In the genomic region with DNA sequence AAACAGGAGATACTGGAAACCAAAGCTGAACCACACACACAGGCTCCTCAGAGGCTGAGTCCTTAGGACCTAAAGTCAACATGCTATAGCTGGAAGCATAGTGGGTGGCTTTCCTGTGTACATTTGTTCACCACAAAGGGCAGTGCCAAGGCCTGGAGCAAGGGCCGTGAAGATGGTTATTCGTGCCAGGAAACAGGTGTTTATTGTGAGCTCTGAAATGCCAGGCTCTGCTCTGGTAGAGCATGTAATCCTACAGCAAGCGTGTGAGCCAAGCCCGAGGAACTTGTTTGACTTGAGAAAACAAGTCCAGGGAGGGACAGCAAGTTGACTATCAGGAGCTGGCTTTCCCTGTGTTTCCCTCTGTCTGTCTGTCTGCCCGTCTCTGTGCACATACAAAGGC, we compare ENCODE assay signal across 26 mouse cellular contexts. TPM values are rescaled to one million over a fixed set of nuclear protein-coding genes. Genes with fewer than 3 reads are reported as not detected.
DNase-seq lines count a peak whose midpoint lies in the region; ATAC-seq and TF ChIP-seq lines count a peak whose summit lies in the region.
"Had no signal": no experiment of that assay in that cellular context is flagged by ENCODE, and none has a peak within 500 bp of the region (broad histone marks: within the 10 kb centered on the region; RNA-seq: fewer than 3 reads in every experiment).

No protein-coding gene starts in this region.

- no peak overlapping the region for H3K27ac ChIP-seq in embryonic facial prominence, embryonic 14.5 days (replicated peaks; ENCODE audit: low read depth, low read length)
- H3K27ac ChIP-seq in embryonic facial prominence, embryonic 10.5 days (replicated peaks): no peak overlapping the region
- no peak overlapping the region for H3K27ac ChIP-seq in kidney, postnatal 0 days
- 0 out of 2 replicates have a peak overlapping the region, but pooled peaks have one; percentile 1 for H3K27ac ChIP-seq in stomach, postnatal 0 days (replicated peaks)
- no peak overlapping the region for H3K27ac ChIP-seq in thymus, adult 2 months (ENCODE audit: control insufficient read depth, insufficient read depth, low read length)
- H3K27ac ChIP-seq: embryonic facial prominence, embryonic 12.5 days; forebrain, embryonic 13.5 days; hindbrain, embryonic 10.5 days; intestine, embryonic 15.5 days; limb, embryonic 13.5 days; liver, embryonic 12.5 days; lung, embryonic 15.5 days had no signal

- 73% methylated on average over 5 of the region's 5 CpGs for WGBS in embryonic facial prominence, embryonic 14.5 days
- WGBS in embryonic facial prominence, embryonic 10.5 days: 87% methylated on average over 5 of the region's 5 CpGs
- 58% methylated on average over 5 of the region's 5 CpGs for WGBS in kidney, postnatal 0 days
- 50% methylated on average over 5 of the region's 5 CpGs for WGBS in stomach, postnatal 0 days
- WGBS in thymus, adult 2 months: 71% methylated on average over 5 of the region's 5 CpGs

- no peaks in the 10 kb centered on the region for H3K27me3 ChIP-seq in embryonic facial prominence, embryonic 14.5 days (replicated peaks; ENCODE audit: control insufficient read depth, insufficient read depth, low read length)
- H3K27me3 ChIP-seq in embryonic facial prominence, embryonic 10.5 days (replicated peaks; ENCODE audit: low read depth, poor library complexity, severe bottlenecking): no peaks in the 10 kb centered on the region
- H3K27me3 ChIP-seq in kidney, postnatal 0 days (ENCODE audit: insufficient read depth, low read length): no peaks in the 10 kb centered on the region
- H3K27me3 ChIP-seq in stomach, postnatal 0 days (ENCODE audit: control insufficient read depth, insufficient read depth, low read length): no peaks in the 10 kb centered on the region
- H3K27me3 ChIP-seq in thymus, adult 2 months (ENCODE audit: control insufficient read depth, insufficient read depth, low read length): no peaks in the 10 kb centered on the region
- H3K27me3 ChIP-seq: embryonic facial prominence, embryonic 12.5 days; forebrain, embryonic 13.5 days; intestine, embryonic 15.5 days; limb, embryonic 13.5 days; liver, embryonic 12.5 days; lung, embryonic 15.5 days had no signal

- TF ChIP-seq EP300 in stomach, postnatal 0 days (optimal IDR thresholded peaks at IDR 0.05): no peak

- H3K4me1 ChIP-seq in embryonic facial prominence, embryonic 14.5 days (ENCODE audit: control insufficient read depth, insufficient read depth, low read length): no peaks in the 10 kb centered on the region
- H3K4me1 ChIP-seq in embryonic facial prominence, embryonic 10.5 days: no peaks in the 10 kb centered on the region
- H3K4me1 ChIP-seq in kidney, postnatal 0 days (replicated peaks; ENCODE audit: insufficient read depth, low read length): no peaks in the 10 kb centered on the region; the same call in 1 of the 2 replicates
- H3K4me1 ChIP-seq in stomach, postnatal 0 days (replicated peaks; ENCODE audit: control insufficient read depth, insufficient read depth): no peaks in the 10 kb centered on the region
- H3K4me1 ChIP-seq in thymus, adult 2 months (replicated peaks; ENCODE audit: control insufficient read depth, insufficient read depth, low read length): no peaks in the 10 kb centered on the region
- H3K4me1 ChIP-seq: embryonic facial prominence, embryonic 12.5 days; forebrain, embryonic 13.5 days; intestine, embryonic 15.5 days; limb, embryonic 13.5 days; liver, embryonic 12.5 days; lung, embryonic 15.5 days had no signal

- 0 out of 2 replicates have a peak, but pooled peaks cover 7% of the 10 kb centered on the region for H3K36me3 ChIP-seq in embryonic facial prominence, embryonic 14.5 days (ENCODE audit: control insufficient read depth, insufficient read depth, low read length)
- H3K36me3 ChIP-seq in embryonic facial prominence, embryonic 10.5 days (replicated peaks): peaks cover 14% of the 10 kb centered on the region
- no peaks in the 10 kb centered on the region for H3K36me3 ChIP-seq in kidney, postnatal 0 days (ENCODE audit: insufficient read depth, low read length)
- 0 out of 2 replicates have a peak, but pooled peaks cover 3% of the 10 kb centered on the region for H3K36me3 ChIP-seq in stomach, postnatal 0 days (ENCODE audit: control insufficient read depth, insufficient read depth, low read length)
- H3K36me3 ChIP-seq in thymus, adult 2 months (ENCODE audit: control insufficient read depth, insufficient read depth, low read length): no peaks in the 10 kb centered on the region
- H3K36me3 ChIP-seq: intestine, embryonic 15.5 days; liver, embryonic 12.5 days had no signal

- no peak overlapping the region for H3K4me3 ChIP-seq in embryonic facial prominence, embryonic 14.5 days (ENCODE audit: low read depth, low read length)
- no peak overlapping the region for H3K4me3 ChIP-seq in embryonic facial prominence, embryonic 10.5 days
- H3K4me3 ChIP-seq in kidney, postnatal 0 days (replicated peaks; ENCODE audit: low read depth, low read length): no peak overlapping the region
- no peak overlapping the region for H3K4me3 ChIP-seq in stomach, postnatal 0 days (ENCODE audit: low read depth, low read length)
- no peak overlapping the region for H3K4me3 ChIP-seq in thymus, adult 2 months (ENCODE audit: control insufficient read depth, insufficient read depth, low read length)
- H3K4me3 ChIP-seq: embryonic facial prominence, embryonic 12.5 days; erythroblast, embryonic 14.5 days; forebrain, embryonic 13.5 days; hindbrain, embryonic 10.5 days; intestine, embryonic 15.5 days; limb, embryonic 13.5 days; liver, embryonic 12.5 days; lung, embryonic 15.5 days had no signal

- ATAC-seq in embryonic facial prominence, embryonic 14.5 days (ENCODE audit: low read depth): no peak
- ATAC-seq in kidney, postnatal 0 days (replicated peaks; ENCODE audit: low FRiP score, low read depth): no peak; the same call in 1 of the 2 replicates
- ATAC-seq in stomach, postnatal 0 days (ENCODE audit: low FRiP score, low TSS enrichment): 0 out of 2 replicates have a peak, but pooled peaks have one; percentile 34
- ATAC-seq: CD4-positive, CD25-positive, alpha-beta regulatory T cell, adult 4 months; forebrain, embryonic 13.5 days; hindbrain, embryonic 16.5 days; intestine, embryonic 15.5 days; liver, embryonic 12.5 days had no signal

- TF ChIP-seq CTCF in kidney, postnatal 0 days (IDR thresholded peaks at IDR 0.05; ENCODE audit: low read depth): no peak
- no peak for TF ChIP-seq CTCF in stomach, postnatal 0 days (IDR thresholded peaks at IDR 0.05; ENCODE audit: low read depth)
- TF ChIP-seq CTCF in thymus, adult 2 months (IDR thresholded peaks at IDR 0.05; ENCODE audit: borderline replicate concordance, control insufficient read depth, extremely low read depth, insufficient read depth, low read length, poor library complexity): no peak

- H3K9ac ChIP-seq in embryonic facial prominence, embryonic 14.5 days (ENCODE audit: low read depth, low read length): no peak overlapping the region
- H3K9ac ChIP-seq in kidney, postnatal 0 days (ENCODE audit: low read depth, low read length): no peak overlapping the region
- H3K9ac ChIP-seq in stomach, postnatal 0 days (ENCODE audit: low read length): no peak overlapping the region
- H3K9ac ChIP-seq: embryonic facial prominence, embryonic 12.5 days; forebrain, embryonic 13.5 days; intestine, embryonic 15.5 days; limb, embryonic 13.5 days; liver, embryonic 12.5 days; lung, embryonic 15.5 days had no signal

- no peaks in the 10 kb centered on the region for H3K9me3 ChIP-seq in embryonic facial prominence, embryonic 14.5 days (ENCODE audit: control insufficient read depth, low read length)
- H3K9me3 ChIP-seq in embryonic facial prominence, embryonic 10.5 days: no peaks in the 10 kb centered on the region
- no peaks in the 10 kb centered on the region for H3K9me3 ChIP-seq in kidney, postnatal 0 days (replicated peaks; ENCODE audit: low read length)
- H3K9me3 ChIP-seq in stomach, postnatal 0 days (ENCODE audit: control insufficient read depth, low read length): no peaks in the 10 kb centered on the region
- H3K9me3 ChIP-seq: embryonic facial prominence, embryonic 12.5 days; forebrain, embryonic 13.5 days; hindbrain, embryonic 10.5 days; intestine, embryonic 15.5 days; limb, embryonic 13.5 days; liver, embryonic 12.5 days; lung, embryonic 15.5 days had no signal

- TF ChIP-seq POLR2A in thymus, adult 2 months (IDR thresholded peaks at IDR 0.05; ENCODE audit: control insufficient read depth, extremely low read depth, insufficient read depth, low read length, poor library complexity): no peak

- peak; percentile 32 for DNase-seq in embryonic facial prominence, embryonic 14.5 days (ENCODE audit: low spot score)
- no peak for DNase-seq in embryonic facial prominence, embryonic 10.5 days (ENCODE audit: low spot score)
- DNase-seq in lung, postnatal 25 days (ENCODE audit: low spot score): peak; percentile 5
- no peak for DNase-seq in lung, postnatal 10 days
- DNase-seq in kidney, postnatal 0 days (ENCODE audit: low spot score): peak; percentile 21
- DNase-seq in stomach, postnatal 0 days (ENCODE audit: low spot score): no peak
- no peak for DNase-seq in T-cell, adult 2 months (ENCODE audit: low spot score)
- no peak for DNase-seq in thymus, adult 2 months
- DNase-seq: cerebellum, adult 11 months; cerebellum, adult 9-11 months; gastrocnemius, postnatal 10 days; heart, adult 11 months; layer of hippocampus, postnatal 36 days had no signal

- no peak overlapping the region for H3K4me2 ChIP-seq in embryonic facial prominence, embryonic 14.5 days (ENCODE audit: low read depth, low read length)
- no peak overlapping the region for H3K4me2 ChIP-seq in kidney, postnatal 0 days (ENCODE audit: low read length)
- H3K4me2 ChIP-seq in stomach, postnatal 0 days (replicated peaks; ENCODE audit: low read depth): no peak overlapping the region
- H3K4me2 ChIP-seq: embryonic facial prominence, embryonic 12.5 days; forebrain, embryonic 13.5 days; heart, embryonic 11.5 days; intestine, embryonic 15.5 days; limb, embryonic 13.5 days; liver, embryonic 12.5 days; lung, embryonic 15.5 days; midbrain, embryonic 11.5 days had no signal

RNA-seq across cellular contexts. Expression of a gene that starts 38.9 kb away (rescaled TPM):
- polyA plus RNA-seq in embryonic facial prominence, embryonic 14.5 days (2014; fragmentation: Nextera tagmentation; extraction: Ambion mirVana): 15.3 and 19.3 TPM in 2 replicates
- polyA plus RNA-seq in embryonic facial prominence, embryonic 10.5 days (2016; fragmentation: Nextera tagmentation; extraction: Ambion mirVana): 1.8 and 2.4 TPM in 2 replicates
- polyA plus RNA-seq in kidney, postnatal 0 days (2015; fragmentation: Nextera tagmentation; extraction: Ambion mirVana): 2.8 TPM in 2 replicates
- polyA plus RNA-seq in stomach, postnatal 0 days (2015; fragmentation: Nextera tagmentation; extraction: Ambion mirVana): 61.5 and 66.2 TPM in 2 replicates
- polyA plus RNA-seq in thymus, adult 2 months (2012; rRNA removed): 1.0 and 1.3 TPM in 2 replicates

RNA-seq across cellular contexts. Expression of a gene that starts 43.4 kb away (rescaled TPM):
- polyA plus RNA-seq in embryonic facial prominence, embryonic 14.5 days (2014; fragmentation: Nextera tagmentation; extraction: Ambion mirVana): 24.0 and 24.2 TPM in 2 replicates
- 18.5 and 20.0 TPM in 2 replicates for polyA plus RNA-seq in embryonic facial prominence, embryonic 10.5 days (2016; fragmentation: Nextera tagmentation; extraction: Ambion mirVana)
- 15.2 and 16.8 TPM in 2 replicates for polyA plus RNA-seq in kidney, postnatal 0 days (2015; fragmentation: Nextera tagmentation; extraction: Ambion mirVana)
- polyA plus RNA-seq in stomach, postnatal 0 days (2015; fragmentation: Nextera tagmentation; extraction: Ambion mirVana): 9.1 and 9.3 TPM in 2 replicates
- 106 and 110 TPM in 2 replicates for polyA plus RNA-seq in thymus, adult 2 months (2012; rRNA removed)

RNA-seq across cellular contexts. Expression of a gene that starts 43.6 kb away (rescaled TPM):
- 91.3 and 96.0 TPM in 2 replicates for polyA plus RNA-seq in embryonic facial prominence, embryonic 14.5 days (2014; fragmentation: Nextera tagmentation; extraction: Ambion mirVana)
- polyA plus RNA-seq in embryonic facial prominence, embryonic 10.5 days (2016; fragmentation: Nextera tagmentation; extraction: Ambion mirVana): 211 and 221 TPM in 2 replicates
- polyA plus RNA-seq in kidney, postnatal 0 days (2015; fragmentation: Nextera tagmentation; extraction: Ambion mirVana): 108 and 120 TPM in 2 replicates
- 64.8 and 65.2 TPM in 2 replicates for polyA plus RNA-seq in stomach, postnatal 0 days (2015; fragmentation: Nextera tagmentation; extraction: Ambion mirVana)
- polyA plus RNA-seq in thymus, adult 2 months (2012; rRNA removed): 103 and 105 TPM in 2 replicates

RNA-seq across cellular contexts. Expression of a gene that starts 53.6 kb away (rescaled TPM):
- polyA plus RNA-seq in embryonic facial prominence, embryonic 14.5 days (2014; fragmentation: Nextera tagmentation; extraction: Ambion mirVana): 0.22 and 0.36 TPM in 2 replicates
- 0.10 and 0.16 TPM in 2 replicates for polyA plus RNA-seq in embryonic facial prominence, embryonic 10.5 days (2016; fragmentation: Nextera tagmentation; extraction: Ambion mirVana)
- polyA plus RNA-seq in kidney, postnatal 0 days (2015; fragmentation: Nextera tagmentation; extraction: Ambion mirVana): not detected in 2 replicates
- polyA plus RNA-seq in stomach, postnatal 0 days (2015; fragmentation: Nextera tagmentation; extraction: Ambion mirVana): 0.04 TPM in 2 replicates
- polyA plus RNA-seq in thymus, adult 2 months (2012; rRNA removed): 1.5 and 2.0 TPM in 2 replicates
- polyA plus RNA-seq: CD4-positive, CD25-positive, alpha-beta regulatory T cell, adult 4 months; erythroblast, embryonic 14.5 days; heart, embryonic 11.5 days; heart, postnatal 0 days; liver, embryonic 12.5 days had no signal

Comparison
In these comparisons a context has a peak if more than half of its experiments do, and no peak if none do; other contexts are left out.
1. DNase-seq: peak in embryonic facial prominence, embryonic 14.5 days (single experiment), lung, postnatal 25 days (single experiment) and kidney, postnatal 0 days (single experiment); none in embryonic facial prominence, embryonic 10.5 days (single experiment), lung, postnatal 10 days (single experiment), stomach, postnatal 0 days (single experiment), T-cell, adult 2 months (single experiment) and thymus, adult 2 months (single experiment).